Mouse (Mus musculus): ENCODE data around the gene Tgfbi. TPM values are rescaled to one million over a fixed set of nuclear protein-coding genes. Genes with fewer than 3 reads are reported as not detected.
A peak's percentile ranks its signal among the peaks of the same experiment; 100 is the strongest.

Tgfbi gene
- polyA plus RNA-seq, 1 experiment from 2014 or later: 37.7 TPM

DNA sequence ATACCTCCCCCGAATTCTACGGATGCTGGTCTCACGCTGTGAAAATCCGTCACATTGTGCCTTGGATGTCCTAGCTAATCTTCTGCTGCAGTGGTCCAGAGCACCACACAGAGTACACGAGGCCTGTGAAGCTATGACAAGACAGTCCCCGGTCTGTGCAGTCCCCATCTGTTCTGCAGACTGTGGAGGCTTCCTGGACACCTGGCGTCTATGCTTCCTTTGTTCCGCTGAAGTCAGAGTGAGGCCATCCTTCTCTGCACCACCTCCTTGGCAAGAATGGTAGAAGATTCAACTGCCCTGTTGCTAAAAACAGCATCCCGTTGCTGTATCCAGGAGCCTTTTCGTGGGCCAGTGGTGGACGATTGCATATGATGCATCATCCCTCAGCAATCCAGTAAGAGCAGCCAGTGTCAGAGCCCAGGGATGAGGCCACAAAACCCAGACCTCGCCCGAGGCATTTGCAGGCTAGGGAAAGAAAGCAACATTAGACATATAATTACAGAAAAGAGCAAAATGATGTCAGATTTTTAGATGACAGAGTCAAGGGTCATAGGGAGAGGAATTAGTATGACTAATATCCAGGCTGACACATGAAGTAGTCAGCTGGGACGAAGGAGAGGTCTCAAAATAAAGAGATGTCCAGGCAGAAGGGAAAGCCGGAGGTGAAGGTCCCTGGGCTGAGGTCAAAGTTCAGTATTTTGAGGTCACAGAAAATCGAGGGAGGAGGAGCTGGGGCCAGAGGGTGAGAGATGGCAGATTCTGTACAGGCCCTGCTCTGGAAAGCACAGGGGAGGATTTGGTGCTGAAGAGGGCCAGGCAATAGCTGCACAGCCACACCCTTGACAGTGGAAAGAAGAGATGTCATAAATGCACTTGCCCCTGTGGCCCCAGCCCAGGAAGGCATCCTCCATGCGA, 55.2 kb downstream of the Tgfbi start:
- no peak for ATAC-seq (ENCODE audit: insufficient number of reproducible peaks, insufficient read depth, low FRiP score, low read depth)
- Histone ChIP-seq H3K4me2 (ENCODE audit: low read length) (no peak overlapping the region), H3K9me3 (ENCODE audit: control insufficient read depth, low read length) (no peaks in the 10 kb centered on the region), H3K36me3 (ENCODE audit: control insufficient read depth, insufficient read depth, low read length) (no peaks in the 10 kb centered on the region), H3K4me1 (ENCODE audit: control insufficient read depth in 2 of 2, insufficient read depth in 2 of 2, low read length in 2 of 2) (peaks cover 20 to 29% of the 10 kb centered on the region in 2 experiments), H3K9ac (ENCODE audit: low read length) (no peak overlapping the region), H3K27ac (replicated peaks in 1 of 2; ENCODE audit: control insufficient read depth in 1 of 2, insufficient read depth in 1 of 2, low read depth in 2 of 2, low read length in 2 of 2) (no peak overlapping the region), H3K4me3 (ENCODE audit: control insufficient read depth in 1 of 2, insufficient read depth in 1 of 2, low read depth in 1 of 2, low read length in 2 of 2) (no peak overlapping the region), H3K27me3 (ENCODE audit: control insufficient read depth, insufficient read depth, low read length) (no peaks in the 10 kb centered on the region)
- WGBS: 77% methylated on average over 17 of the region's 17 CpGs

DNA sequence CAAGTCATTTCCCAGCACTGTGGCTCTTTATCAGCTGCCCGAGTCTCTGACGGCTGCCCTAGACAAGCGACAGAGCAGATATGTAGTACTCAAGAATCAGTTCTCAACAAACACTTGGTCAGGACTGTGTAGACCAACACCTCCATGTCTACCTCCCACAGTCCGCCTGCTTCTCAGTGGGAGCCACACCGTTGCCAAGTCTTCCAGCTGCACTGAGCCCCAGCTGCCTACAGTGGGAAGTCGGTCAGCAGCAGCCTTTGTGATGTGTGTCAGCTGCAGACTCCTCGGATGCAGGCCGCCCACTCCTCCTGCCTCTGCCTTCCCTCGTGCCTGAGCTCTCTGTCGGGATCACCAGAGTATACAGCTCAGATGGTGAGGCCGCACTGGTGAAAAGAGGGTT, 61.9 kb downstream of the Tgfbi start:
- peaks cover 5 to 8% of the 10 kb centered on the region in 2 experiments; a peak in 3 of 4 replicates for H3K4me1 ChIP-seq (ENCODE audit: control insufficient read depth in 2 of 2, insufficient read depth in 2 of 2, low read length in 2 of 2)
- no peaks in the 10 kb centered on the region for H3K27me3 ChIP-seq (ENCODE audit: control insufficient read depth, insufficient read depth, low read length)
- H3K4me2 ChIP-seq (ENCODE audit: low read length): no peak overlapping the region
- 0 out of 2 replicates have a peak, but pooled peaks have one; percentile 45 for ATAC-seq (ENCODE audit: insufficient number of reproducible peaks, insufficient read depth, low FRiP score, low read depth)
- 29% methylated on average over 11 of the region's 11 CpGs for WGBS
- H3K4me3 ChIP-seq (ENCODE audit: control insufficient read depth in 1 of 2, insufficient read depth in 1 of 2, low read depth in 1 of 2, low read length in 2 of 2): no peak overlapping the region
- H3K9ac ChIP-seq (ENCODE audit: low read length): no peak overlapping the region
- H3K9me3 ChIP-seq (ENCODE audit: control insufficient read depth, low read length): no peaks in the 10 kb centered on the region
- no peak overlapping the region for H3K27ac ChIP-seq (replicated peaks in 1 of 2; ENCODE audit: control insufficient read depth in 1 of 2, insufficient read depth in 1 of 2, low read depth in 2 of 2, low read length in 2 of 2)
- H3K36me3 ChIP-seq (ENCODE audit: control insufficient read depth, insufficient read depth, low read length): no peaks in the 10 kb centered on the region

GRCm38 (mm10) chr13:56677731-56678130, 68.4 kb downstream of the Tgfbi start:
- Histone ChIP-seq H3K9me3 (ENCODE audit: control insufficient read depth, low read length) (no peaks in the 10 kb centered on the region), H3K27ac (replicated peaks in 1 of 2; ENCODE audit: control insufficient read depth in 1 of 2, insufficient read depth in 1 of 2, low read depth in 2 of 2, low read length in 2 of 2) (peak overlapping the region; percentile 62 to 81)

GRCm38 (mm10) chr13:56678188-56678787, 69.0 kb downstream of the Tgfbi start:
- H3K4me2 ChIP-seq (ENCODE audit: low read length): peak overlapping the region; percentile 17; the same call in 1 of the 2 replicates

More at GRCm38 (mm10) chr13:56677731-56678130, 68.4 kb downstream of the Tgfbi start:
- Histone ChIP-seq H3K27me3 (ENCODE audit: control insufficient read depth, insufficient read depth, low read length) (no peaks in the 10 kb centered on the region), H3K4me2 (ENCODE audit: low read length) (no peak overlapping the region), H3K36me3 (ENCODE audit: control insufficient read depth, insufficient read depth, low read length) (no peaks in the 10 kb centered on the region), H3K4me3 (ENCODE audit: control insufficient read depth in 1 of 2, insufficient read depth in 1 of 2, low read depth in 1 of 2, low read length in 2 of 2) (no peak overlapping the region), H3K4me1 (ENCODE audit: control insufficient read depth in 2 of 2, insufficient read depth in 2 of 2, low read length in 2 of 2) (peaks cover 22 to 25% of the 10 kb centered on the region in 2 experiments), H3K9ac (ENCODE audit: low read length) (no peak overlapping the region)
- no peak for ATAC-seq (ENCODE audit: insufficient number of reproducible peaks, insufficient read depth, low FRiP score, low read depth)
- WGBS: 70% methylated on average over 4 of the region's 4 CpGs

GRCm38 (mm10) chr13:56678826-56679504, 69.6 kb downstream of the Tgfbi start:
- 28% methylated on average over 10 of the region's 10 CpGs for WGBS
- no peaks in the 10 kb centered on the region for H3K27me3 ChIP-seq (ENCODE audit: control insufficient read depth, insufficient read depth, low read length)
- H3K4me2 ChIP-seq (ENCODE audit: low read length): peak overlapping the region; percentile 17; the same call in 1 of the 2 replicates
- H3K9me3 ChIP-seq (ENCODE audit: control insufficient read depth, low read length): no peaks in the 10 kb centered on the region
- H3K9ac ChIP-seq (ENCODE audit: low read length): no peak overlapping the region; the same call in 1 of the 2 replicates
- no peak overlapping the region for H3K4me3 ChIP-seq (ENCODE audit: control insufficient read depth in 1 of 2, insufficient read depth in 1 of 2, low read depth in 1 of 2, low read length in 2 of 2)
- peaks cover 24 to 25% of the 10 kb centered on the region in 2 experiments for H3K4me1 ChIP-seq (ENCODE audit: control insufficient read depth in 2 of 2, insufficient read depth in 2 of 2, low read length in 2 of 2)
- peak overlapping the region; percentile 72 to 81; a peak in 3 of 4 replicates for H3K27ac ChIP-seq (replicated peaks in 1 of 2; ENCODE audit: control insufficient read depth in 1 of 2, insufficient read depth in 1 of 2, low read depth in 2 of 2, low read length in 2 of 2)
- H3K36me3 ChIP-seq (ENCODE audit: control insufficient read depth, insufficient read depth, low read length): no peaks in the 10 kb centered on the region
- peak; percentile 54; the same call in 1 of the 2 replicates for ATAC-seq (ENCODE audit: insufficient number of reproducible peaks, insufficient read depth, low FRiP score, low read depth)

More at GRCm38 (mm10) chr13:56678188-56678787, 69.0 kb downstream of the Tgfbi start:
- H3K4me3 ChIP-seq (ENCODE audit: control insufficient read depth in 1 of 2, insufficient read depth in 1 of 2, low read depth in 1 of 2, low read length in 2 of 2): no peak overlapping the region
- H3K4me1 ChIP-seq (ENCODE audit: control insufficient read depth in 2 of 2, insufficient read depth in 2 of 2, low read length in 2 of 2): peaks cover 22 to 25% of the 10 kb centered on the region in 2 experiments
- H3K9me3 ChIP-seq (ENCODE audit: control insufficient read depth, low read length): no peaks in the 10 kb centered on the region
- peak overlapping the region; percentile 72 to 81 for H3K27ac ChIP-seq (replicated peaks in 1 of 2; ENCODE audit: control insufficient read depth in 1 of 2, insufficient read depth in 1 of 2, low read depth in 2 of 2, low read length in 2 of 2)
- no peaks in the 10 kb centered on the region for H3K27me3 ChIP-seq (ENCODE audit: control insufficient read depth, insufficient read depth, low read length)
- WGBS: 26% methylated on average over 10 of the region's 10 CpGs
- H3K9ac ChIP-seq (ENCODE audit: low read length): no peak overlapping the region; the same call in 1 of the 2 replicates
- ATAC-seq (ENCODE audit: insufficient number of reproducible peaks, insufficient read depth, low FRiP score, low read depth): peak; percentile 75
- H3K36me3 ChIP-seq (ENCODE audit: control insufficient read depth, insufficient read depth, low read length): no peaks in the 10 kb centered on the region

DNA sequence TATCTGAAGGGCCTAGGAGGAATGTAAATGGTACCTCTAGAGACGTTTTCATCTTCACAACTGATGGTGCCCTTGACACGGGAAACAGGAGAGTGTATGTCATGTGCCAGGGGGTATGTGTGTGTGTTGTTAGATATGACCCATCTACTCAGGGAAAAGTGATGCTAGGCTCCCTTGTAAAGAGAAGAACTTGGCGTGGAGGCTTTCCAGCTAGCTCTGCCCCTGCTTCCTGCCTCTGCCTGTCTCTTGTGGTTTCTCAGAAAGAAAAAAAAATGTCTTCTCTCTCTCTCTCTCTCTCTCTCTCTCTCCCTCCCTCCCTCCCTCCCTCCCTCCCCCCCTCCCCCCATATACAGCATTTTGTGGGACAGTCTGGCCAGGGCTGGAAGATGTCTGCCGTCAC, 72.6 kb downstream of the Tgfbi start:
- H3K4me1 ChIP-seq (ENCODE audit: control insufficient read depth in 2 of 2, insufficient read depth in 2 of 2, low read length in 2 of 2): peaks cover 24 to 25% of the 10 kb centered on the region in 2 experiments
- no peak overlapping the region for H3K4me2 ChIP-seq (ENCODE audit: low read length)
- H3K9ac ChIP-seq (ENCODE audit: low read length): no peak overlapping the region
- 54% methylated on average over 4 of the region's 4 CpGs for WGBS
- no peak overlapping the region for H3K4me3 ChIP-seq (ENCODE audit: control insufficient read depth in 1 of 2, insufficient read depth in 1 of 2, low read depth in 1 of 2, low read length in 2 of 2)
- H3K36me3 ChIP-seq (ENCODE audit: control insufficient read depth, insufficient read depth, low read length): no peaks in the 10 kb centered on the region
- no peaks in the 10 kb centered on the region for H3K9me3 ChIP-seq (ENCODE audit: control insufficient read depth, low read length)
- peak overlapping the region in 1 of 2 experiments; percentile 33; a peak in 1 of 4 replicates for H3K27ac ChIP-seq (replicated peaks in 1 of 2; ENCODE audit: control insufficient read depth in 1 of 2, insufficient read depth in 1 of 2, low read depth in 2 of 2, low read length in 2 of 2)
- 0 out of 2 replicates have a peak, but pooled peaks cover 3% of the 10 kb centered on the region for H3K27me3 ChIP-seq (ENCODE audit: control insufficient read depth, insufficient read depth, low read length)
- ATAC-seq (ENCODE audit: insufficient number of reproducible peaks, insufficient read depth, low FRiP score, low read depth): no peak

DNA sequence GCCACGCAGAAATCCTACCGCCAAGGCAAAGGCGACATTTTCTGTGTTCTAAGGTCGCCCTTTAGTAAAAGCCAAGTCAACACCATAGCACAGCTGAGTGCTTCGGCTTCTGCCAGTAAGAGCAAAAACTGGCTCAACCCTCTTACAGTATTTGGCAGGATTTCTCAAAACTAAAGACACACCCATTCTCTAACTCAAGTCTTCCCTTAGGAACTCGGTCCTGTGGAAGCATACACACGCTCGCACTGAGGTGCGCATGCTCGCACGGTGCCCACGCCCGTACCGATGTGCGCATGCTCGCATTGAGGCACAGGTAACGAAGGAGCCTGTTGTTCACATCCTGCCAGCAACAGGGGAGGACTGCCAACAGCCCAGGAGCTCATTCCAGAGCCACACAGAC, 73.0 kb downstream of the Tgfbi start:
- 72% methylated on average over 17 of the region's 17 CpGs for WGBS

More for the DNA sequence above, 73.0 kb downstream of the Tgfbi start:
- Histone ChIP-seq H3K36me3 (ENCODE audit: control insufficient read depth, insufficient read depth, low read length) (no peaks in the 10 kb centered on the region), H3K4me1 (ENCODE audit: control insufficient read depth in 2 of 2, insufficient read depth in 2 of 2, low read length in 2 of 2) (peaks cover 23 to 24% of the 10 kb centered on the region in 2 experiments), H3K4me2 (ENCODE audit: low read length) (no peak overlapping the region), H3K4me3 (ENCODE audit: control insufficient read depth in 1 of 2, insufficient read depth in 1 of 2, low read depth in 1 of 2, low read length in 2 of 2) (no peak overlapping the region), H3K27ac (replicated peaks in 1 of 2; ENCODE audit: control insufficient read depth in 1 of 2, insufficient read depth in 1 of 2, low read depth in 2 of 2, low read length in 2 of 2) (peak overlapping the region in 1 of 2 experiments; percentile 33; a peak in 1 of 4 replicates), H3K27me3 (ENCODE audit: control insufficient read depth, insufficient read depth, low read length) (0 out of 2 replicates have a peak, but pooled peaks cover 3% of the 10 kb centered on the region), H3K9ac (ENCODE audit: low read length) (no peak overlapping the region), H3K9me3 (ENCODE audit: control insufficient read depth, low read length) (no peaks in the 10 kb centered on the region)
- ATAC-seq (ENCODE audit: insufficient number of reproducible peaks, insufficient read depth, low FRiP score, low read depth): no peak
